Mouse (Mus musculus) hindbrain, embryonic 12.5 days (tissue): ENCODE results near the gene Ncoa7. TPM values are rescaled to one million over a fixed set of nuclear protein-coding genes. Genes with fewer than 3 reads are reported as not detected.

ENCODE experiments used
- ATAC-seq: fragments of 200-750 bp; cut with Nextera tagmentation; 2 replicates; pipeline ENCODE4 v1.8.0; 2017; ENCODE audit warnings: moderate TSS enrichment; ENCODE audit not compliant: low FRiP score
- H3K27ac ChIP-seq: fragments of 300-500 bp; sonication (generic); 2 replicates; pipeline ENCODE4 v1.5.1; 2016; ENCODE audit warnings: mild to moderate bottlenecking
- H3K27me3 ChIP-seq: fragments of 300-500 bp; sonication (generic); 2 replicates; pipeline ENCODE4 v1.6.1; 2016; ENCODE audit warnings: mild to moderate bottlenecking
- H3K36me3 ChIP-seq: fragments of 300-500 bp; sonication (generic); 2 replicates; pipeline ENCODE4 v1.6.1; 2016; ENCODE audit warnings: mild to moderate bottlenecking
- H3K4me1 ChIP-seq: fragments of 300-500 bp; sonication (generic); 2 replicates; pipeline ENCODE4 v1.6.1; 2016
- H3K4me2 ChIP-seq: fragments of 300-500 bp; sonication (generic); replicated peaks from 2 replicates; pipeline ENCODE4 v1.6.1; 2016; ENCODE audit warnings: mild to moderate bottlenecking
- H3K4me3 ChIP-seq: fragments of 300-500 bp; sonication (generic); 2 replicates; pipeline ENCODE4 v1.5.1; 2016; ENCODE audit warnings: mild to moderate bottlenecking
- H3K9ac ChIP-seq: fragments of 300-500 bp; sonication (generic); 2 replicates; pipeline ENCODE4 v1.6.1; 2016; ENCODE audit warnings: mild to moderate bottlenecking, moderate library complexity
- H3K9me3 ChIP-seq: fragments of 300-500 bp; sonication (generic); replicated peaks from 2 replicates; pipeline ENCODE4 v1.6.1; 2016; ENCODE audit warnings: mild to moderate bottlenecking
- WGBS: fragments of 180-500 bp; shearing (Covaris S2); methylation state at CpG from one replicate; pipeline ENCODE4 v1.1.7; 2016; 5-methylcytosine and 5-hydroxymethylcytosine counted together
- polyA plus RNA-seq: library from polyadenylated mRNA; unstranded; fragments of >200 nt; fragmentation: Nextera tagmentation; extraction: Ambion mirVana; gene quantifications from 2 replicates; pipeline ENCODE4 v1.2.1, GENCODE M21; 2016

Gene Ncoa7
- polyA plus RNA-seq, 1 experiment from 2014 or later, result 8.6 TPM

- Histone ChIP-seq H3K9ac (no peak overlapping the region), H3K36me3 (no peaks in the 10 kb centered on the region), H3K4me2 (no peak overlapping the region), H3K27me3 (no peaks in the 10 kb centered on the region), H3K9me3 (no peaks in the 10 kb centered on the region), H3K27ac (no peak overlapping the region), H3K4me3 (no peak overlapping the region), H3K4me1 (0 out of 2 replicates have a peak, but pooled peaks cover 2% of the 10 kb centered on the region)
- 75% methylated on average over 3 of the region's 3 CpGs for WGBS
- no peak for ATAC-seq
Observed at GRCm38 (mm10) chr10:30778240-30778639, 24.9 kb downstream of the Ncoa7 start.

GRCm38 (mm10) chr10:30775987-30776386, 27.1 kb downstream of the Ncoa7 start:
- WGBS, result 80% methylated on average over 2 of the region's 2 CpGs
- Histone ChIP-seq H3K9me3 (no peaks in the 10 kb centered on the region), H3K4me2 (no peak overlapping the region), H3K27me3 (no peaks in the 10 kb centered on the region), H3K27ac (peak overlapping the region; percentile 62), H3K36me3 (no peaks in the 10 kb centered on the region), H3K4me3 (no peak overlapping the region), H3K4me1 (0 out of 2 replicates have a peak, but pooled peaks cover 2% of the 10 kb centered on the region), H3K9ac (no peak overlapping the region)
- ATAC-seq, result peak; percentile 61

GRCm38 (mm10) chr10:30775568-30775967, 27.6 kb downstream of the Ncoa7 start:
- WGBS, result 57% methylated on average over 5 of the region's 5 CpGs
- H3K4me2 ChIP-seq, result no peak overlapping the region
- no peaks in the 10 kb centered on the region for H3K27me3 ChIP-seq
- no peak overlapping the region for H3K9ac ChIP-seq
- H3K4me1 ChIP-seq, result 0 out of 2 replicates have a peak, but pooled peaks cover 2% of the 10 kb centered on the region
- H3K36me3 ChIP-seq, result no peaks in the 10 kb centered on the region
- no peaks in the 10 kb centered on the region for H3K9me3 ChIP-seq
- 0 out of 2 replicates have a peak overlapping the region, but pooled peaks have one; percentile 48 for H3K27ac ChIP-seq
- peak; percentile 86 for ATAC-seq
- no peak overlapping the region for H3K4me3 ChIP-seq

GRCm38 (mm10) chr10:30774396-30774795, 28.7 kb downstream of the Ncoa7 start:
- Histone ChIP-seq H3K4me2 (no peak overlapping the region), H3K36me3 (no peaks in the 10 kb centered on the region), H3K27me3 (no peaks in the 10 kb centered on the region), H3K27ac (0 out of 2 replicates have a peak overlapping the region, but pooled peaks have one; percentile 12), H3K9me3 (no peaks in the 10 kb centered on the region), H3K4me3 (no peak overlapping the region), H3K4me1 (0 out of 2 replicates have a peak, but pooled peaks cover 2% of the 10 kb centered on the region), H3K9ac (no peak overlapping the region)
- 99% methylated on average over 2 of the region's 2 CpGs for WGBS
- ATAC-seq, result no peak

GRCm38 (mm10) chr10:30773181-30773580, 29.9 kb downstream of the Ncoa7 start:
- 0 out of 2 replicates have a peak, but pooled peaks cover 2% of the 10 kb centered on the region for H3K4me1 ChIP-seq
- H3K4me2 ChIP-seq, result no peak overlapping the region
- 54% methylated on average over 5 of the region's 5 CpGs for WGBS
- no peaks in the 10 kb centered on the region for H3K36me3 ChIP-seq
- H3K27ac ChIP-seq, result no peak overlapping the region
- H3K27me3 ChIP-seq, result no peaks in the 10 kb centered on the region
- no peaks in the 10 kb centered on the region for H3K9me3 ChIP-seq
- no peak overlapping the region for H3K4me3 ChIP-seq
- no peak for ATAC-seq
- H3K9ac ChIP-seq, result no peak overlapping the region

GRCm38 (mm10) chr10:30771417-30772158, 31.5 kb downstream of the Ncoa7 start:
- H3K4me1 ChIP-seq, result 0 out of 2 replicates have a peak, but pooled peaks cover 2% of the 10 kb centered on the region
- H3K27ac ChIP-seq, result no peak overlapping the region
- H3K27me3 ChIP-seq, result no peaks in the 10 kb centered on the region
- no peak overlapping the region for H3K4me2 ChIP-seq
- no peak for ATAC-seq
- no peaks in the 10 kb centered on the region for H3K9me3 ChIP-seq
- no peak overlapping the region for H3K4me3 ChIP-seq
- 85% methylated on average over 5 of the region's 5 CpGs for WGBS
- H3K9ac ChIP-seq, result no peak overlapping the region
- no peaks in the 10 kb centered on the region for H3K36me3 ChIP-seq

GRCm38 (mm10) chr10:30768820-30769219, 34.3 kb downstream of the Ncoa7 start:
- WGBS, result 93% methylated on average over 1 of the region's 1 CpGs
- no peak overlapping the region for H3K4me2 ChIP-seq
- no peak for ATAC-seq
- H3K4me1 ChIP-seq, result no peaks in the 10 kb centered on the region
- no peaks in the 10 kb centered on the region for H3K36me3 ChIP-seq
- H3K27me3 ChIP-seq, result no peaks in the 10 kb centered on the region
- no peak overlapping the region for H3K4me3 ChIP-seq
- H3K9me3 ChIP-seq, result no peaks in the 10 kb centered on the region
- no peak overlapping the region for H3K27ac ChIP-seq
- H3K9ac ChIP-seq, result no peak overlapping the region

- Histone ChIP-seq H3K27me3 (no peaks in the 10 kb centered on the region), H3K9ac (no peak overlapping the region), H3K4me1 (no peaks in the 10 kb centered on the region), H3K36me3 (no peaks in the 10 kb centered on the region), H3K4me2 (no peak overlapping the region), H3K4me3 (no peak overlapping the region), H3K27ac (no peak overlapping the region), H3K9me3 (no peaks in the 10 kb centered on the region)
- WGBS, result 87% methylated on average over 3 of the region's 3 CpGs
- ATAC-seq, result no peak
Observed at GRCm38 (mm10) chr10:30768250-30768649, 34.9 kb downstream of the Ncoa7 start.

GRCm38 (mm10) chr10:30763179-30763770, 39.9 kb downstream of the Ncoa7 start:
- Histone ChIP-seq H3K27me3 (no peaks in the 10 kb centered on the region), H3K4me2 (no peak overlapping the region), H3K9me3 (no peaks in the 10 kb centered on the region), H3K4me1 (no peaks in the 10 kb centered on the region), H3K4me3 (no peak overlapping the region), H3K9ac (no peak overlapping the region), H3K27ac (no peak overlapping the region), H3K36me3 (no peaks in the 10 kb centered on the region)
- no peak for ATAC-seq
- 83% methylated on average over 8 of the region's 8 CpGs for WGBS

GRCm38 (mm10) chr10:30762284-30762964, 40.7 kb downstream of the Ncoa7 start:
- no peak overlapping the region for H3K27ac ChIP-seq
- no peaks in the 10 kb centered on the region for H3K36me3 ChIP-seq
- 81% methylated on average over 4 of the region's 4 CpGs for WGBS
- no peak overlapping the region for H3K4me2 ChIP-seq
- no peak overlapping the region for H3K4me3 ChIP-seq
- ATAC-seq, result no peak
- no peaks in the 10 kb centered on the region for H3K9me3 ChIP-seq
- H3K27me3 ChIP-seq, result no peaks in the 10 kb centered on the region
- H3K4me1 ChIP-seq, result no peaks in the 10 kb centered on the region
- H3K9ac ChIP-seq, result no peak overlapping the region

- 77% methylated on average over 8 of the region's 8 CpGs for WGBS
- H3K9ac ChIP-seq, result no peak overlapping the region
- no peaks in the 10 kb centered on the region for H3K4me1 ChIP-seq
- H3K36me3 ChIP-seq, result no peaks in the 10 kb centered on the region
- H3K9me3 ChIP-seq, result no peaks in the 10 kb centered on the region
- H3K4me3 ChIP-seq, result no peak overlapping the region
- no peak overlapping the region for H3K27ac ChIP-seq
- no peak overlapping the region for H3K4me2 ChIP-seq
- H3K27me3 ChIP-seq, result no peaks in the 10 kb centered on the region
- no peak for ATAC-seq
Observed at GRCm38 (mm10) chr10:30759360-30760147, 43.6 kb downstream of the Ncoa7 start.

GRCm38 (mm10) chr10:30756064-30756463, 47.1 kb downstream of the Ncoa7 start:
- no peak overlapping the region for H3K27ac ChIP-seq
- H3K9me3 ChIP-seq, result no peaks in the 10 kb centered on the region
- H3K27me3 ChIP-seq, result no peaks in the 10 kb centered on the region
- H3K4me3 ChIP-seq, result no peak overlapping the region
- no peak overlapping the region for H3K4me2 ChIP-seq
- no peak for ATAC-seq
- no peaks in the 10 kb centered on the region for H3K36me3 ChIP-seq
- H3K9ac ChIP-seq, result no peak overlapping the region
- H3K4me1 ChIP-seq, result no peaks in the 10 kb centered on the region
